28 mouse cellular contexts compared by ENCODE assay signal in the genomic region with DNA sequence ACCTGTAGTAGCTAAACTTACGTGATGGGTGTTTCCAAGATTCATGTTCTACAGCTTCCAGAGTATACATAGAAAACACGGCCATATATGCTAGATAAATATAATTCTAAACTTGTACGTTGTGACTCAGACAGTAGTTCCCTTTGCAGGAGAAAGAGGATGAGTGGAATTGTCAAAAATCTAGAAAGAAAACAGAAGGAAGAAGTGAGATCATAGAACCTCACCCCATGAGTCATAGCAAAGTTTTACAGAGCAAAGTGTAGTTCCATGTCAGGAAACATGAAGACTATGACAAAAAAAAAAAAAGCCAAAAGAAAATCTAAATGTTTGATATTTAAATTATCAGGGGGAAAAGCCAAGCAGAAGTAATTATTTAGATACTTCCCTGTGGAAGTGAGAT.
"Had no signal": no experiment of that assay in that cellular context is flagged by ENCODE, and none has a peak within 500 bp of the region (broad histone marks: within the 10 kb centered on the region; RNA-seq: fewer than 3 reads in every experiment).

No protein-coding gene starts in this region.

- H3K9me3 ChIP-seq: heart, embryonic 12.5 days; hindbrain, embryonic 10.5 days; hindbrain, embryonic 12.5 days; intestine, embryonic 15.5 days; limb, embryonic 10.5 days; limb, embryonic 12.5 days; liver, embryonic 13.5 days; liver, embryonic 15.5 days had no signal

- H3K4me2 ChIP-seq: heart, embryonic 12.5 days; hindbrain, embryonic 12.5 days; hindbrain, embryonic 14.5 days; intestine, embryonic 15.5 days; limb, embryonic 12.5 days; liver, embryonic 11.5 days; liver, embryonic 13.5 days; liver, embryonic 15.5 days had no signal

- H3K27me3 ChIP-seq: heart, embryonic 12.5 days; hindbrain, embryonic 12.5 days; intestine, embryonic 15.5 days; limb, embryonic 12.5 days; liver, embryonic 13.5 days; liver, embryonic 15.5 days had no signal

- ATAC-seq: hindbrain, embryonic 16.5 days; inflammation-experienced regulatory T-cells, adult 6 months; intestine, embryonic 15.5 days; intestine, postnatal 0 days had no signal

- H3K4me3 ChIP-seq: gastrocnemius, adult 2 months; heart, adult 2 months; heart, embryonic 12.5 days; hindbrain, embryonic 10.5 days; hindbrain, embryonic 12.5 days; intestine, embryonic 15.5 days; layer of hippocampus, adult 2 months; left cerebral cortex, adult 2 months; limb, embryonic 10.5 days; limb, embryonic 12.5 days; liver, embryonic 13.5 days; liver, embryonic 15.5 days had no signal

- H3K36me3 ChIP-seq: heart, embryonic 12.5 days; hindbrain, embryonic 10.5 days; hindbrain, embryonic 12.5 days; intestine, embryonic 15.5 days; limb, embryonic 10.5 days; limb, embryonic 12.5 days; liver, embryonic 13.5 days; liver, embryonic 15.5 days had no signal

- H3K27ac ChIP-seq: gastrocnemius, adult 2 months; heart, adult 2 months; hindbrain, embryonic 10.5 days; hindbrain, embryonic 12.5 days; hindbrain, embryonic 14.5 days; intestine, embryonic 15.5 days; kidney, postnatal 0 days; layer of hippocampus, adult 2 months; left cerebral cortex, adult 2 months; limb, embryonic 10.5 days; limb, embryonic 12.5 days; liver, embryonic 13.5 days; liver, embryonic 15.5 days had no signal

- H3K4me1 ChIP-seq: hindbrain, embryonic 10.5 days; hindbrain, embryonic 12.5 days; limb, embryonic 10.5 days; limb, embryonic 12.5 days; liver, embryonic 13.5 days; liver, embryonic 15.5 days had no signal

- DNase-seq: gastrocnemius, adult 2 months; gastrocnemius, postnatal 10 days; gastrocnemius, postnatal 36 days; heart, adult 11 months; heart, adult 2 months; heart, postnatal 10 days; heart, postnatal 4 days; kidney, adult 18-20 months; kidney, adult 8-10 months; kidney, postnatal 14 days; kidney, postnatal 36 days; liver; liver, embryonic 13.5 days had no signal

- H3K9ac ChIP-seq: heart, embryonic 12.5 days; hindbrain, embryonic 12.5 days; hindbrain, embryonic 14.5 days; intestine, embryonic 15.5 days; limb, embryonic 12.5 days; liver, embryonic 13.5 days; liver, embryonic 15.5 days had no signal
